Mouse (Mus musculus) common myeloid progenitor, adult 5-6 weeks (primary cell): Measurements from ENCODE around the gene Zfp523. TPM values are rescaled to one million over a fixed set of nuclear protein-coding genes. Genes with fewer than 3 reads are reported as not detected.
A peak's percentile ranks its signal among the peaks of the same experiment; 100 is the strongest.

Experiments
- ATAC-seq: replicated peaks from 2 replicates; pipeline ENCODE4 v1.8.0; 2016; ENCODE audit warnings: low read depth, mild to moderate bottlenecking, moderate TSS enrichment, inconsistent platforms; ENCODE audit not compliant: poor library complexity, severe bottlenecking
- total RNA-seq: library from RNA; stranded (forward); fragments of 200-1000, 187-1606 nt; gene quantifications from 2 replicates; pipeline ENCODE4 v1.2.3, GENCODE M21; 2017

Zfp523 gene
- total RNA-seq, 1 experiment from 2014 or later: 19.2 TPM

- ATAC-seq: no peak
Observed at GRCm38 (mm10) chr17:28236636-28237015, 59.7 kb downstream of the Zfp523 start.

- no peak for ATAC-seq
Observed at GRCm38 (mm10) chr17:28237362-28237761, 60.4 kb downstream of the Zfp523 start.

- no peak for ATAC-seq
Observed at GRCm38 (mm10) chr17:28237874-28238273, 60.9 kb downstream of the Zfp523 start.

GRCm38 (mm10) chr17:28240846-28241245 lies 63.9 kb downstream of the Zfp523 start:
- no peak for ATAC-seq

GRCm38 (mm10) chr17:28242296-28242695 lies 65.4 kb downstream of the Zfp523 start:
- ATAC-seq: no peak

- no peak for ATAC-seq
Observed at GRCm38 (mm10) chr17:28244214-28244613, 67.3 kb downstream of the Zfp523 start.

GRCm38 (mm10) chr17:28244714-28245113 lies 67.8 kb downstream of the Zfp523 start:
- no peak for ATAC-seq

- 0 out of 2 replicates have a peak, but pooled peaks have one; percentile 20 for ATAC-seq
Observed at GRCm38 (mm10) chr17:28246640-28247039, 69.7 kb downstream of the Zfp523 start.

- ATAC-seq: peak; percentile 86
Observed at GRCm38 (mm10) chr17:28247613-28248012, 70.7 kb downstream of the Zfp523 start.

GRCm38 (mm10) chr17:28249062-28249461 lies 72.1 kb downstream of the Zfp523 start:
- no peak for ATAC-seq

- 0 out of 2 replicates have a peak, but pooled peaks have one; percentile 19 for ATAC-seq
Observed at GRCm38 (mm10) chr17:28251579-28252280, 74.8 kb downstream of the Zfp523 start.

GRCm38 (mm10) chr17:28252281-28252648 lies 75.3 kb downstream of the Zfp523 start:
- ATAC-seq: no peak

GRCm38 (mm10) chr17:28253216-28253615 lies 76.3 kb downstream of the Zfp523 start:
- no peak for ATAC-seq

- ATAC-seq: no peak
Observed at GRCm38 (mm10) chr17:28254804-28255203, 77.9 kb downstream of the Zfp523 start.

Other genes starting within 250 kb of the Zfp523 start
- 2.2 TPM in 1 of 2 replicates, not detected in the other for gene Tcp11, start 96.5 kb upstream of the Zfp523 start, total RNA-seq
- 0.92 and 1.0 TPM in 2 replicates for gene Scube3, start 35.0 kb upstream of the Zfp523 start, total RNA-seq
- gene Def6, start 30.6 kb downstream of the Zfp523 start, total RNA-seq: 103 and 128 TPM in 2 replicates
- gene Ppard, start 55.6 kb downstream of the Zfp523 start, total RNA-seq: 2.1 and 3.1 TPM in 2 replicates
- 15.9 and 36.0 TPM in 2 replicates for gene Fance, start 136.4 kb downstream of the Zfp523 start, total RNA-seq
- gene Rpl10a, start 151.3 kb downstream of the Zfp523 start, total RNA-seq: 1,140 and 1,191 TPM in 2 replicates
- gene Tead3, start 173.7 kb downstream of the Zfp523 start, total RNA-seq: not detected in 2 replicates
- not detected in 2 replicates for gene Tulp1, start 188.1 kb downstream of the Zfp523 start, total RNA-seq